Mouse (Mus musculus): Measurements from ENCODE around the gene Olfr340.
"Not testable (repeated sequence)": the region's sequence is repeated elsewhere in the genome, so short reads cannot be mapped to it uniquely, and the experiment has no call there.

Gene Olfr340

GRCm38 (mm10) chr2:36452287-36452686 lies at the start of gene Olfr340:
Gene Olfr340, plus strand, starts transcription at chr2:36452587.
- no peak for DNase-seq

DNA sequence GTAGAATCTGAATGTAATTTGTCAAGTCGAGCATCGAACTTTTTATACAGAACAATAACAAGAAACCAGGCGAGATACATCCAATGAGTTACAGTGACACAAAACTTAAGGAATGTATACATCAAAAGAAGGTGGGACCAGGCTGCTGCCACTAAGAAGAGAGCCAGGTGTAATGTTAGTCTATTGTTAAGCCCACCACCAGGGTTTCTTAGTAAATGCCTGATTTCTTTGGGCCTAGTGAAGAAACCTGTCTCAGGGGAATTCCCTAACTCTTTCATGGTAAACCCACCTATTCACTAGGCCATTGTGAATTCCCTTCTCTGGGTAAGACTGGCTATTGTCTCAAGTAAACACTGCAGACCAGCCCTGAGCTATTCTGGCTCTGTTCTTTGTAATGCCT lies 37.2 kb upstream of the Olfr340 start:
- DNase-seq, result not testable (repeated sequence)

DNA sequence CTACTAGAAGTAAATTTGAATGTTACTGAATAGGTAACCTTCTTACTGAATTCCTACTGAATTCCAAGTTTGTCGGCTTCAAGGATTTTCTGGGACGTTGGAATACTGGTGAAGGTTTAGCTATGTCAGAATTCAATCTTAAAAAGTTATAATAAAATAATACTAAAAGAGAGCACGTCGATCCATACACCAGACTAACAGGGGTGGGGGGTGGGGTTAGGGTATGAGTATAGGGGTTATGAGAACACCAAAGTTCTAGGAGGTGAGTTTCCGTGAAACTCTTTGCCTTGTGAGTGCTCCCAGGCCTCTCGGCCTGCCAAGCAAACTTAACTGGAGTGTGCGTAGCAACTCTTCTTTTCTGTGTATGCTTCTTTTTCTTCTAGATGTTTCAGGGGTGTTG lies 36.8 kb upstream of the Olfr340 start:
- DNase-seq, result not testable (repeated sequence)

GRCm38 (mm10) chr2:36418647-36419046 lies 33.7 kb upstream of the Olfr340 start, which contains the start of gene Olfr339:
Gene Olfr339, plus strand, starts transcription at chr2:36418947.
- DNase-seq, result no peak

DNA sequence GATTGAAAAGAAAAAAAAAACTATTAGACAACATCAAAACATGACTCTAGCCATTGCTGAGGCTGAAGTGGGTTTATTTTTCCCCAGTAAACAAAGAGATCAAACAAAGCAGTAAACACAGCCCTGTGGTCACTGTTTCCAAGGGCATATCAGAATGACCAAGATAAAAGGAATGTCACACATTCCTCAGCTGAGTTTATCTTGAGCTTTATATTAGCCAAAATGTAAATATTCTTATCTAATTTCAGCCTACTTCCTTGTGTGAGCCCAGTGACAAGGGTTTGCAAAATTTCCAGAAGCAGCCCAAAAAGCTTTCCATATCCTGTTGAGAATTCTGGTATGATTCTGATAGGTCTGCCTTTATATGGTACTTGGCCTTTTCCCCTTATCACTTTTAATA lies 21.2 kb downstream of the Olfr340 start:
- no peak for DNase-seq

GRCm38 (mm10) chr2:36482368-36482767 lies 30.0 kb downstream of the Olfr340 start, which contains the start of gene Olfr341:
Gene Olfr341, minus strand, starts transcription at chr2:36482468.
- DNase-seq, result no peak
